Mouse (Mus musculus): ENCODE results near the gene Imp3.
"Not testable (repeated sequence)": the region's sequence is repeated elsewhere in the genome, so short reads cannot be mapped to it uniquely, and the experiment has no call there.

The Imp3 gene

GRCm38 (mm10) chr9:56937223-56938160, at the start of gene Imp3:
Gene Imp3 (plus strand): TSS chr9:56937475.
- DNase-seq: peak; percentile 97

- no peak for DNase-seq
These were observed 49.7 kb upstream of the Imp3 start for GRCm38 (mm10) chr9:56887581-56887980.

- peak; percentile 86 for DNase-seq
These were observed 47.5 kb upstream of the Imp3 start for GRCm38 (mm10) chr9:56889817-56890216.

GRCm38 (mm10) chr9:56890522-56891250, 46.6 kb upstream of the Imp3 start:
- no peak for DNase-seq

GRCm38 (mm10) chr9:56891517-56892011, 45.7 kb upstream of the Imp3 start:
- peak; percentile 82 for DNase-seq

GRCm38 (mm10) chr9:56892111-56892510, 45.2 kb upstream of the Imp3 start:
- no peak for DNase-seq

GRCm38 (mm10) chr9:56893313-56893712, 44.0 kb upstream of the Imp3 start:
- no peak for DNase-seq

- DNase-seq: no peak
These were observed 43.3 kb upstream of the Imp3 start for GRCm38 (mm10) chr9:56894006-56894405.

- no peak for DNase-seq
These were observed 40.5 kb upstream of the Imp3 start for GRCm38 (mm10) chr9:56896779-56897178.

GRCm38 (mm10) chr9:56899409-56899808, 37.9 kb upstream of the Imp3 start:
- no peak for DNase-seq

GRCm38 (mm10) chr9:56900060-56900459, 37.2 kb upstream of the Imp3 start:
- no peak for DNase-seq

- peak; percentile 43 for DNase-seq
These were observed 36.7 kb upstream of the Imp3 start for GRCm38 (mm10) chr9:56900571-56900970.

GRCm38 (mm10) chr9:56901187-56901586, 36.1 kb upstream of the Imp3 start:
- no peak for DNase-seq

- DNase-seq: no peak
These were observed 33.6 kb upstream of the Imp3 start for GRCm38 (mm10) chr9:56903662-56904061.

GRCm38 (mm10) chr9:56907549-56907948, 29.7 kb upstream of the Imp3 start:
- no peak for DNase-seq

- not testable (repeated sequence) for DNase-seq
These were observed 27.3 kb upstream of the Imp3 start for GRCm38 (mm10) chr9:56909991-56910390.

- DNase-seq: no peak
These were observed 26.3 kb upstream of the Imp3 start for GRCm38 (mm10) chr9:56911017-56911416.

GRCm38 (mm10) chr9:56913991-56914390, 23.3 kb upstream of the Imp3 start:
- DNase-seq: no peak

- no peak for DNase-seq
These were observed 22.2 kb upstream of the Imp3 start for GRCm38 (mm10) chr9:56915116-56915515.

- no peak for DNase-seq
These were observed 21.4 kb upstream of the Imp3 start for GRCm38 (mm10) chr9:56915695-56916410.

- no peak for DNase-seq
These were observed 20.1 kb upstream of the Imp3 start for GRCm38 (mm10) chr9:56917131-56917530.

GRCm38 (mm10) chr9:56918466-56918865, 18.8 kb upstream of the Imp3 start:
- no peak for DNase-seq

GRCm38 (mm10) chr9:56922746-56923145, 14.5 kb upstream of the Imp3 start:
- DNase-seq: no peak

All from kidney, adult 9 months (tissue).